Mouse (Mus musculus): ENCODE results near the gene Ccn5. TPM values are rescaled to one million over a fixed set of nuclear protein-coding genes. Genes with fewer than 3 reads are reported as not detected.

The Ccn5 gene
- polyA plus RNA-seq, 1 experiment, result 2.1 TPM

GRCm38 (mm10) chr2:163809704-163810103, 11.0 kb upstream of the Ccn5 start:
- TF ChIP-seq CTCF (IDR thresholded peaks at IDR 0.05; ENCODE audit: borderline replicate concordance, control insufficient read depth, extremely low read depth, insufficient read depth, low read length, poor library complexity) (no peak), POLR2A (IDR thresholded peaks at IDR 0.05; ENCODE audit: control insufficient read depth, extremely low read depth, insufficient read depth, low read length, poor library complexity) (no peak)
- Histone ChIP-seq H3K4me3 (ENCODE audit: control insufficient read depth, insufficient read depth, low read length) (no peak overlapping the region), H3K36me3 (ENCODE audit: control insufficient read depth, insufficient read depth, low read length) (no peaks in the 10 kb centered on the region), H3K27ac (ENCODE audit: control insufficient read depth, insufficient read depth, low read length) (no peak overlapping the region), H3K27me3 (ENCODE audit: control insufficient read depth, insufficient read depth, low read length) (no peaks in the 10 kb centered on the region), H3K4me1 (replicated peaks; ENCODE audit: control insufficient read depth, insufficient read depth, low read length) (no peaks in the 10 kb centered on the region)
- 91% methylated on average over 7 of the region's 7 CpGs for WGBS
- DNase-seq, result no peak

- no peaks in the 10 kb centered on the region for H3K4me1 ChIP-seq (replicated peaks; ENCODE audit: control insufficient read depth, insufficient read depth, low read length)
- no peaks in the 10 kb centered on the region for H3K36me3 ChIP-seq (ENCODE audit: control insufficient read depth, insufficient read depth, low read length)
- TF ChIP-seq POLR2A (IDR thresholded peaks at IDR 0.05; ENCODE audit: control insufficient read depth, extremely low read depth, insufficient read depth, low read length, poor library complexity) (no peak), CTCF (IDR thresholded peaks at IDR 0.05; ENCODE audit: borderline replicate concordance, control insufficient read depth, extremely low read depth, insufficient read depth, low read length, poor library complexity) (no peak)
- no peak overlapping the region for H3K27ac ChIP-seq (ENCODE audit: control insufficient read depth, insufficient read depth, low read length)
- no peak for DNase-seq
- WGBS, result 21% methylated on average over 5 of the region's 5 CpGs
- H3K4me3 ChIP-seq (ENCODE audit: control insufficient read depth, insufficient read depth, low read length), result no peak overlapping the region
- H3K27me3 ChIP-seq (ENCODE audit: control insufficient read depth, insufficient read depth, low read length), result no peaks in the 10 kb centered on the region
Measured at GRCm38 (mm10) chr2:163813077-163813476, 7.6 kb upstream of the Ccn5 start.

DNA sequence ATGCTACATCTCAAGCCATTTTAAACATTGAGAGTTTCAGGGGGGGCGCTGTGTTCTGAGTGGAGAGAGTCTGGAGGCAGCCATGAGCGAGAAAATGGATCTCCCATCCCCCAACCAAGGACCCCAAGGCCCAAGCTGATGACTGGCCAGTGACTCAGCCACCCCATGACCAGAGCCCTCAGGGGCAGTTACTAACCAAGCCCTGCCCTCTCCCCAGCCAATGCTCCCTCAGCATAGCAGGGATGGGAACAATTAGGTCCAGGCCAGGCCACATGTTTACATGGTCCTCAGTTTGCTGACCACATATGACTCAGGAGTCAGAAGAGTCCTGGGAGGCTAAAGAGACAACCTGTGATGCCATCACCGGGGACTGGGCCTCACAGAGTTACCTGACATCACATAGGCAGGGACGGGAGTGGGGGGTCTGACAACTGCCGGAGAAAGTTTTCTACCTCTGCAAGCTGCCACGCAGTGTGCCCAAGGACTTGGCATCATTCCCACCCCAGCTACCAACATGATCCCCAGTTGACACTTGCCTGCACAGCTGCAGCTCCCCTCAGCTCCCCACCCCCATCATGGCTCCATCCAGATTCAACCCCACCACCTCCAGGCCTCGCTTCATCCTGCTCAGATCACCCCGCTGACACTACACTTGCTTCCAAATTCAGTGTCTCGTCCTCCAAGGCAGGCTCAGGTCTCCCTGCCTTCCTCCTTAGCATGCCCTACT, 5.8 kb upstream of the Ccn5 start:
- no peaks in the 10 kb centered on the region for H3K4me1 ChIP-seq (replicated peaks; ENCODE audit: control insufficient read depth, insufficient read depth, low read length)
- H3K27ac ChIP-seq (ENCODE audit: control insufficient read depth, insufficient read depth, low read length), result no peak overlapping the region
- no peaks in the 10 kb centered on the region for H3K36me3 ChIP-seq (ENCODE audit: control insufficient read depth, insufficient read depth, low read length)
- no peaks in the 10 kb centered on the region for H3K27me3 ChIP-seq (ENCODE audit: control insufficient read depth, insufficient read depth, low read length)
- no peak for DNase-seq
- no peak overlapping the region for H3K4me3 ChIP-seq (ENCODE audit: control insufficient read depth, insufficient read depth, low read length)
- TF ChIP-seq POLR2A (IDR thresholded peaks at IDR 0.05; ENCODE audit: control insufficient read depth, extremely low read depth, insufficient read depth, low read length, poor library complexity) (no peak), CTCF (IDR thresholded peaks at IDR 0.05; ENCODE audit: borderline replicate concordance, control insufficient read depth, extremely low read depth, insufficient read depth, low read length, poor library complexity) (no peak)
- WGBS, result 77% methylated on average over 9 of the region's 9 CpGs

GRCm38 (mm10) chr2:163823248-163823647, 2.6 kb downstream of the Ccn5 start:
- Histone ChIP-seq H3K4me3 (ENCODE audit: control insufficient read depth, insufficient read depth, low read length) (no peak overlapping the region), H3K36me3 (ENCODE audit: control insufficient read depth, insufficient read depth, low read length) (no peaks in the 10 kb centered on the region), H3K27me3 (ENCODE audit: control insufficient read depth, insufficient read depth, low read length) (no peaks in the 10 kb centered on the region), H3K27ac (ENCODE audit: control insufficient read depth, insufficient read depth, low read length) (no peak overlapping the region), H3K4me1 (replicated peaks; ENCODE audit: control insufficient read depth, insufficient read depth, low read length) (no peaks in the 10 kb centered on the region)
- peak; percentile 51 for DNase-seq
- WGBS, result 7% methylated on average over 4 of the region's 4 CpGs
- TF ChIP-seq POLR2A (IDR thresholded peaks at IDR 0.05; ENCODE audit: control insufficient read depth, extremely low read depth, insufficient read depth, low read length, poor library complexity), result no peak
- TF ChIP-seq CTCF (IDR thresholded peaks at IDR 0.05; ENCODE audit: borderline replicate concordance, control insufficient read depth, extremely low read depth, insufficient read depth, low read length, poor library complexity), result peak; percentile 89

GRCm38 (mm10) chr2:163823771-163824170, 3.1 kb downstream of the Ccn5 start:
- no peak for DNase-seq
- H3K27me3 ChIP-seq (ENCODE audit: control insufficient read depth, insufficient read depth, low read length), result no peaks in the 10 kb centered on the region
- no peak overlapping the region for H3K4me3 ChIP-seq (ENCODE audit: control insufficient read depth, insufficient read depth, low read length)
- no peak for TF ChIP-seq POLR2A (IDR thresholded peaks at IDR 0.05; ENCODE audit: control insufficient read depth, extremely low read depth, insufficient read depth, low read length, poor library complexity)
- no peak for TF ChIP-seq CTCF (IDR thresholded peaks at IDR 0.05; ENCODE audit: borderline replicate concordance, control insufficient read depth, extremely low read depth, insufficient read depth, low read length, poor library complexity)
- 79% methylated on average over 11 of the region's 11 CpGs for WGBS
- H3K27ac ChIP-seq (ENCODE audit: control insufficient read depth, insufficient read depth, low read length), result no peak overlapping the region
- no peaks in the 10 kb centered on the region for H3K4me1 ChIP-seq (replicated peaks; ENCODE audit: control insufficient read depth, insufficient read depth, low read length)
- no peaks in the 10 kb centered on the region for H3K36me3 ChIP-seq (ENCODE audit: control insufficient read depth, insufficient read depth, low read length)

DNA sequence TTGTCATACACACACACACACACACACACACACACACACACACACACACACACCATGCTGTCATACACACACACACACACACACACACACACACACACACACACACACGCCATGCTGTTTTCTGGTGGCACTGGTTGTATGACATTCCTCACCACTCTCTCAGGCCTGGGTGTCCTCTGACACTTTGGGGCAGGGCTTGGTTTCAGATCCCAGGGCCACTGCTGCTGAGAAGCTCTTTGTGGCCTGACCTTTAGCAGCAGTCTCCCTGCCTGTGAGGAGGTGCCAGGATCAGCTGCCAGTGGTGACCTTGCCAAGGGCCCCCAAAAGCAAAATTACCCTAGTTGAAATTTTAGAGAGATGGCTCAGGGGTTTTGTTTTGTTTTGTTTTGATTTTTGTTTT, 5.2 kb downstream of the Ccn5 start:
- DNase-seq, result no peak
- Histone ChIP-seq H3K27me3 (ENCODE audit: control insufficient read depth, insufficient read depth, low read length) (no peaks in the 10 kb centered on the region), H3K27ac (ENCODE audit: control insufficient read depth, insufficient read depth, low read length) (no peak overlapping the region), H3K36me3 (ENCODE audit: control insufficient read depth, insufficient read depth, low read length) (no peaks in the 10 kb centered on the region), H3K4me1 (replicated peaks; ENCODE audit: control insufficient read depth, insufficient read depth, low read length) (no peaks in the 10 kb centered on the region), H3K4me3 (ENCODE audit: control insufficient read depth, insufficient read depth, low read length) (no peak overlapping the region)
- no peak for TF ChIP-seq CTCF (IDR thresholded peaks at IDR 0.05; ENCODE audit: borderline replicate concordance, control insufficient read depth, extremely low read depth, insufficient read depth, low read length, poor library complexity)
- no peak for TF ChIP-seq POLR2A (IDR thresholded peaks at IDR 0.05; ENCODE audit: control insufficient read depth, extremely low read depth, insufficient read depth, low read length, poor library complexity)
- WGBS, result 95% methylated on average over 1 of the region's 1 CpGs

Measured in thymus, adult 2 months (tissue).